Mouse (Mus musculus) small intestine, adult 2 months (tissue): ENCODE measurements at regions not wholly inside any gene's neighbourhood (a gene's known extent, or its start where the extent isn't known, plus 50 kb on each side); places are given as distances from the start of the nearest gene placed in this dataset.

Experiments used
- CTCF ChIP-seq: fragments of 200-500 bp; IDR thresholded peaks from 2 replicates; pipeline ENCODE4 v1.5.1; 2012; ENCODE audit warnings: low read depth, mild to moderate bottlenecking, control low read depth, inconsistent platforms, low read length, moderate library complexity, mixed read lengths; ENCODE audit not compliant: insufficient replicate concordance, insufficient read length; ENCODE audit errors: extremely low read depth
- POLR2A ChIP-seq: fragments of 200-500 bp; IDR thresholded peaks from 2 replicates; pipeline ENCODE4 v1.6.1; 2012; ENCODE audit warnings: low read depth, mild to moderate bottlenecking, control low read depth, inconsistent platforms, low read length, moderate library complexity

DNA sequence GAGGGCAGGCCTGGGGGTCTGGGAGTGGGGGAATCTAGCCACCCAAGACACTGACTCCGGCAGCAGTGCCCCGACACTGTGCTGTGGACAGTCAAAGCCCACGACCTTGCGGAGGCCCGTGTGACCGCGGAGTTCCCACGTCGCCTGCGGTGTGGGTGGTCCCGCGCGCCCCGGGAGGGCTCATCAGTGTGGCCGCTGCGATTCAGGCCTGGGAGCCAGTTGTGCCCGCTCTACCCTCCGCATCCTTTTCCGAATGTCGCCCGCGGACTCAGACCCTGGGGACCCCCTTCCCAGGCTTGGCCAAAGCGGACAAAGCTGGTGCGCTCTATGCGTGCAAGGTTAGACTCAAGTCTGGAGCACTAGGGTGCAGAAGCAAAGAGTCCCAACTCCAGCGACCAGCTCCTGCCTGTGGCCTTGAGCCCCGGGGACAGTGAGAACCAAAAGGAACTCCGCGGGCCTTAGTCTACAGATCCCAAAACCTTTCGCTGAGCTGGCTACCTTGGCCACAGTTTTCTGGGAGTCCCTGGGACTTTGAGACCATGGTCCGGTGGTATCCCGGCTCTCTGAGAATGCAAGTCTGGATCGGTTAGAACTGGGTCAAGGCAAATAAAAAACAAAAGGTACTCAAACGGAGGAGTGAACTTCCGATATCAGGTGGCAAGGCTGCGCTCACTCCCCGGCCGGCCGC is 90.1 kb upstream of the Dio3 start:
- TF ChIP-seq CTCF = no peak
- TF ChIP-seq POLR2A = no peak
